Mouse (Mus musculus): Measurements from ENCODE around the gene Gm17409. TPM values are rescaled to one million over a fixed set of nuclear protein-coding genes. Genes with fewer than 3 reads are reported as not detected.

Gene Gm17409
- total RNA-seq, 2 experiments from 2014 or later = not detected

Other genes starting within 250 kb of the Gm17409 start
- gene Acvr1c, start 112.2 kb upstream of the Gm17409 start, total RNA-seq (2021) = 1 to 10 TPM; 1.7 to 4.5 TPM
- gene Acvr1, start 97.0 kb downstream of the Gm17409 start, total RNA-seq (2021) = 10 to 100 TPM; 24.2 to 31.8 TPM
- gene Upp2, start 97.2 kb downstream of the Gm17409 start, total RNA-seq (2021) = 1 to 10 TPM; 1.8 to 2.6 TPM

All from heart, postnatal 10 days (tissue).